Mouse (Mus musculus): ENCODE measurements around the gene Cyp4f15.

- TF ChIP-seq NELFE (IDR thresholded peaks at IDR 0.05; ENCODE audit: low read depth, low read length) (no peak), CTCF (IDR thresholded peaks at IDR 0.05 in 2 of 3, conservative IDR thresholded peaks at IDR 0.05 in 1 of 3; ENCODE audit: control insufficient read depth in 1 of 3, insufficient read depth in 1 of 3, low read depth in 2 of 3, low read length in 3 of 3, poor library complexity in 1 of 3, severe bottlenecking in 1 of 3) (no peak), MYB (IDR thresholded peaks at IDR 0.05; ENCODE audit: low read depth, low read length) (no peak), POLR2A (IDR thresholded peaks at IDR 0.05; ENCODE audit: control insufficient read depth in 1 of 2, insufficient read depth in 1 of 2, low read depth in 1 of 2, low read length in 2 of 2, poor library complexity in 1 of 2) (no peak), RAD21 (IDR thresholded peaks at IDR 0.05; ENCODE audit: low read depth, low read length) (no peak), ELF1 (IDR thresholded peaks at IDR 0.05; ENCODE audit: low read depth, low read length) (no peak), ZNF384 (IDR thresholded peaks at IDR 0.05; ENCODE audit: low read depth, low read length) (no peak), MAZ (IDR thresholded peaks at IDR 0.05; ENCODE audit: low read depth, low read length) (no peak), EP300 (IDR thresholded peaks at IDR 0.05; ENCODE audit: low read depth in 1 of 2, low read length in 2 of 2) (no peak), TBP (IDR thresholded peaks at IDR 0.05; ENCODE audit: low read depth, low read length) (no peak), USF2 (IDR thresholded peaks at IDR 0.05; ENCODE audit: borderline replicate concordance in 1 of 2, insufficient read depth in 1 of 2, low read depth in 1 of 2, low read length in 2 of 2) (no peak), BHLHE40 (IDR thresholded peaks at IDR 0.05; ENCODE audit: borderline replicate concordance, low read depth, low read length) (no peak)
Observed at GRCm38 (mm10) chr17:32657041-32657440, 28.4 kb upstream of the Cyp4f15 start.
